Mouse (Mus musculus) kidney, postnatal 10 days (tissue): Measurements from ENCODE around the gene Scimp.
"Not testable (repeated sequence)": the region's sequence is repeated elsewhere in the genome, so short reads cannot be mapped to it uniquely, and the experiment has no call there.

ENCODE experiments used
- DNase-seq: peaks from one replicate; pipeline ENCODE4 v3.0.0; 2021; ENCODE audit warnings: mixed read lengths

The Scimp gene

DNA sequence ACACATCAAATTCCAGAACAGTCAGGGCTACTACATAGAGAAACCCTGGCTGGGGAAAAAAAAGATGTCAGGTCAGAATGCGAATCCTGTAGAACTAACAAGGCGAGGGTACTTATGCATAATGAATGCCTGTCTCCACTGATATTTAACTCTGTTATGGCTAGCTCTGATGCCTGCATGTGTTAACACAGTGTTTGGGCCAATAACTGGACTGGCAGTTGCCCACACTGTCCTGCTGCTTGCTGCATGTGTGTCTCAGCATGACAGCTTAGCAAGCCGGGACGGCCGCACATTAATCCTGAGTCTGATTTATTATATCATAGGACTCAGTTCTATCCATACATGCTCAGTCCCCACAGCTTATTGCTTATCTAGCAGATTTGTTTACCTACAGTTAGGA, 1.3 kb downstream of the Scimp start:
- DNase-seq, result no peak

DNA sequence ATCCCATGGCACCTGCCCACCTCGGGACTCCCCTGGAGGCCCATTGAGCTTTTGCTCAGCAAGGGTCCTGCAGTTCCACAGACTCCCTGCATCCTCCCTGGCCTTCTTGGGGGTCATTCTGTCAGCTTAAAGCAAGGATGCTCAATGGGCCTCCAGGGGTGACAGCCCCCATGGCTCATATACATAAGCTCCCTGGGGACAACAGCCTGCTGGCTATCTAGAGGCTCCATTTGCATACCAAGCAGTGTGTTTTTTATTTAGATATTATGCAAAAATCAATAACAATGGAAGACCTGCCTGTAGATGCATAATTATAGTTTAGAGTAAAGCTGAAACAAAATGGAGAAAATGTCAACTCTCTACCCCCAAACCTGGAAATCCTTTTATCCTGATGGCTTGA, 3.4 kb downstream of the Scimp start:
- no peak for DNase-seq

DNA sequence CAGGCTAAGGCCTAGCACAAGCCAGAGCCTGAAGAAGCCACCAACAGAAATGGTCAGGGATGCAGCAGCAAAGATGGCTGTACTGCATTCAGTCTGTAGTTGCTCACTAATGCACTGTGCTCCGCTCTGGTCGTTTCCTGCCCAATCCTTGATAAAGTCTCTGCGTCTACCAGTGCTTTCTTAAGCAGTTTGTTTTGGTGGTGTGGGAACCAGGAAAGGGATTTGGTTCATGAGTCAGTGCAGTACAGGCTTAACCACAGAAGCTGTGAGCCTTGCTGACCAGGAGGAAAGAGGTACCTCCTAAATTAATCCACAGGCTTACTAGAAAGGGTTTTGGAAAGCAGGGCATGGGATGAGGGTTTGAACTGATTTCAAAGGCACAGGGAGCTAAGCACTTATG, 4.3 kb downstream of the Scimp start:
- DNase-seq, result no peak

DNA sequence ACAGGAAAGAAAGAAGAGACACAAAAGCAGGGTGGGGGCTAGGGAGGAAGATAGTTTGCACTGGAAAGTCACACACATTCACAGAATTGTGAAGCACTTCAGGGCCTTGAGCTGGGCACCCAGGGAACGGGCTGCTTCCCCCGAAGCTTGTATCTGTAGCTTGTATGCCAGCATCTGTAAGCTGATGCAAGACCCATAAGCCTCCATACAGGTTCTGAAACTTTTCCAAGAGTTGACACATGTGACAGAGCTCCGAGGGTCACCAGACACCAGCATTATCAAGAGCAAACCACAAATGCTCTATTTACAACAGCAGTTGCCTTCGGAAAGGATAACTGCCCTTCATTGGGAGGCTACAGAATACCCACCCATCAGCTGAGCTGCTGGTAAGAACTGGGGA, 4.8 kb downstream of the Scimp start:
- DNase-seq, result no peak

DNA sequence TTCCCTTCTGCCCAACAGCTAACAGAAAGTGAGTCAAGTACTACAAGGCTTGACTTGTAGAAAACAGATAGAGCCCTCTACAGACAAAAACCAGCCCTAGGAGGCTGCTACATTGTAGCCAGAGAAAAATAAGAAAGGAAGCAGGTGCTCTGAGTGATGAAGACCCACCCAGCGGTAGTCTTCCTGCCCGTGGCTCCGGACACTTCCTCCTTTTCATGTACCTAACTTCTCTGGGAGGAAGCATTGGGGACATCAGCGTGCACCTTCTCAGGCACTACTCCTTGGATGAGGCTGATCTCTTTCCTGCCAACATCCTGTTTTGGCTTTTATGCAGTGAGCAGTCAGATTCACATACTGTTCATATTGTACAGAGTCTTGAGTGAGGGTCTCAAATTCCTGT, 5.7 kb downstream of the Scimp start:
- DNase-seq, result no peak

DNA sequence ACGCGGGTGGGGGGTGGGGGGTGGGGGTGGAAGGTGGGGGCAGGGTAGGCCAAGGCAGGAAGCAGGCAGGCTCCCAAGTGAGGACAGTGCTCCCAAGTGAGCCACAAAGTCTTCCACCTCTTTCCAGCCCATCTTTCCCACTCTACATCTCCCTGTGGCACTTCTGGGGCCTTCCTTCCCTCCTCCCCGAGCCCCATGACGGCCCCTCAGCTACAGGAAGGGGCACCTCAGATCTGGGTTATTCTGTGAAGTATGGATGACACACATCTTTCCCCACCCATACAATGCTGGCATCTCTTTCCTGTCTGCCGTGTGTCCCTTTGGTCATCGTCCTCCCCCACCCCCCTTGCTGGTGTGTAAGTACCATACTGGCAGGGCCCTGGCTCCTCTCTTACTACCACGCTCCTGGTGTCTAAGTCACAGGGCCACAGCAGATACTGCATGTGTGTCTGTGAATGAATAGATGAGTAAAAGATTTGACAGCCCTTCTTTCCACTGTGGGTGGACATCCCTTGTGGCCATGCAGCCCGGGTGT, 6.7 kb downstream of the Scimp start:
- no peak for DNase-seq

DNA sequence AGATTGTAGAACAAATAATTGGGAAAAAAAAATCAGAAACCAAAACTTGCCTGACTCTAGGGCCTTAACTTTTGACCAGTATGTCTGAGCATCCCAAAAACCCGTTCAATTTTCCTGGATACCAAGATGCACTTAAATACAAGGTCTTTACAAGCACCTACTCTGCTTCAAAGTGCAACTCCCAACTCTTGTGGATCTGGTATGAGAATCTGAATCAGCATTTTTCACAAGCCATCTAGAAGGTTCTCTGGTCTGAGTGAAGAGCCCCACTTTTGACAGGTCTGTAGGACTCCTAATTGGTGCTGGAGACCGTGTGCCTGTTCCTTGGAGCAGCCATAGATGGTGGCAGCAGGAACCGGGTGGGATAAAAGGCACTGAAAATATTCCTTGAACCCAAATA, 8.0 kb downstream of the Scimp start:
- no peak for DNase-seq

DNA sequence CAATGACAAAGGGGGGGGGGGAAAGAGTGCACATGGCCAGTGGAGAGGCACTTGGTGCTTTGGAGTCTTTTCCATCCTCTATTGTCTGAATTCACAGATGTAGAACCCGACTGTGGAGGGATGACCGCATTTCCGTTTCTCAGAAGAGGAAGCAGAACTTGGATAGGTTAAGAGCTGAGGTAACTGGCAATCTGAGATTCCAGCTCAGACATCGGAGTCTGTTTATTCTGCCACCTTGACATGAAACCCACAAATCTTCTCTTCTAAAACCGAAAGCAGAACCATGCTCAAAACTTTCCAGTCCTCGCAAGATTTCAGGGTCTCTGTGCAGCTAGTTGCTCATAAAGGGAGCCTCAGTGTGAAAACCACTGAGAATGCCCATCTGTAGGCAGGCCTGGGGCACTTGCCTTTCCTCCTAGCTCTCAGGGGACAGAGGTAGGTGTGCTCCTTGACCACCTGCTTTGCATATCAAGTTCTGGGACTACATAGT, 8.6 kb downstream of the Scimp start:
- no peak for DNase-seq

DNA sequence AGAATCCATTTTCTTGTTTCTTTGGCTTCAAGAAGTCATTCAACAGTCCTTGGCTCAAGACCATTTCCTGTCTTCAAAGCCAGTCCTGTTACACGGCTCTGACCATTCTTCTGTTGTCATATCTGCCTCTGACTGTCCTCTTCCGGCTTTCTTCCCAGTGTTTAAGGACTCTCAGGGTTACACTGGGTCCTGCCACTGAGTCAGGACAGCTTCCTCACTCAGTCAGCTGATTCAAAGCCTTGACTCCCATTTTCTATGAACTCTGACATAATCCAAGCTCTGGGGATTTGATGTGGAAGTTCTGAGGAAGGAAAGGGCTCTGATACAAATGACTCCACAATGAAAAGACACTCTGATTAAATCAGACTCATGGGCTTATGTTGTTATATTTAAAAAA, 9.5 kb downstream of the Scimp start:
- no peak for DNase-seq

DNA sequence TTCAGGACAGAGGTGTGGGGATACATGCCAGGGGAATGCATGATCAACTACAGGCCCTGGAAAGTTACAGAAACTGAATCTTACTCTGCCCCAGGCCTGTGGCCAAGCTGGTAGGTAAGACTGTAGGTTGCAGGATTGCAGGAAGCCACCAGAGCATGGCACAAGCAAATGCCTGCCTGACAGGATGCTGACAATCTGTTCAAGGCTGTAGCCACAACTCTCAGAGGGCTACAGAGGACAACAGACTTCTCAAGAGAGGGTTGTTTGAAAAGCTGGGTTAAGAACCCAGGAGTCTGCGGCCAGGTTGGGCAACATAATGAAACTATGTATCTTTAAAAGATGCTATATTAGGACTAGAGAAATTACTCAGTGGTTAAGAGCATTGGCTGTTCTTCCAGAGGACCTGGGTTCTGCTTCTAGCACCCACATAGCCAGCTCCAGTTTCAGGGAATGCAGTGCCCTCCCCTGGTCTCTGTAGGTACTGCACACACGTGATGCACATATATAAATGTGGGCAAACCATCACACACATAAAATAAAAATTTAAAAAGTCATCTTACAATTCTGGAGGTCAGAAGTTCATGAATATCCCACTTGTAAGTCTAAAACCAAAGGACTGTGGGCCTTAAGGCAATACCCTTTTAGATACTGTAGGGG, 10.1 kb downstream of the Scimp start:
- DNase-seq, result no peak

DNA sequence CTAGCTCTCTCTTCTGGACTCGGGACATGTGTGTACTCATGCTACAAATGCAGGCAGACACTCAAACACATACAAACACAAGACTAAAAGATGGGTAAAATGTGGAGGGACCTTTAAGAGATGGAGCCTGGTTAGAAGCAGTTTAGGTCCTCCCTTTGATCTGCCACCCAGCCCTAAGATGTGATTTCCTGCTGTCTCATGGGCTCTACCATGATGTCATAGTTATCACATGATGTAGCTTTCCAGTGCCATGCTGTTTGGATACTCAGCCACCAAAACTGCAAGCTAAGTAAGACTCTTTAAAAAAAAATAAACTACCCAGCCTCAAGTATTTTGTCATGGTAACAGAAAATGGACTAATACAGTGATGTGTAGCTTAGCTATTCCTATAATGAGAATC, 20.0 kb downstream of the Scimp start:
- DNase-seq, result no peak

DNA sequence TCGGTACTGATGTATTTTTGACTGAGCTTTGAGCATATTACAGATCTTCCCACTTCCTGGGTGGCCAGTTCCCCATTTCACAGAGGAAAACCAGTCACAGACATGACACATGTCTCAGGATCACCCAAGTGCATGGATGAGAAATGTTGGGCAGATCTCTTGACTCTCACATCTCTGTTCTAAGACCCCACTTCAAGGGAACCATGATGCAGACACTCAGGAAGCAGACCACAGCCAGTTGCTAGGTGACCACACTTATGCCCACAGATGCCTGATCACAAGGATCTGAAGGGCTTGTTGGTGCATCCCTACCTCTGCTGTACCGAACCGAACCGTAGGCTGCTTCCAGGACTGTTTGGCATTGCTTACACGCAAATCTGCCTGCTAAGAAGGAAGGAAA, 20.7 kb downstream of the Scimp start:
- DNase-seq, result no peak

DNA sequence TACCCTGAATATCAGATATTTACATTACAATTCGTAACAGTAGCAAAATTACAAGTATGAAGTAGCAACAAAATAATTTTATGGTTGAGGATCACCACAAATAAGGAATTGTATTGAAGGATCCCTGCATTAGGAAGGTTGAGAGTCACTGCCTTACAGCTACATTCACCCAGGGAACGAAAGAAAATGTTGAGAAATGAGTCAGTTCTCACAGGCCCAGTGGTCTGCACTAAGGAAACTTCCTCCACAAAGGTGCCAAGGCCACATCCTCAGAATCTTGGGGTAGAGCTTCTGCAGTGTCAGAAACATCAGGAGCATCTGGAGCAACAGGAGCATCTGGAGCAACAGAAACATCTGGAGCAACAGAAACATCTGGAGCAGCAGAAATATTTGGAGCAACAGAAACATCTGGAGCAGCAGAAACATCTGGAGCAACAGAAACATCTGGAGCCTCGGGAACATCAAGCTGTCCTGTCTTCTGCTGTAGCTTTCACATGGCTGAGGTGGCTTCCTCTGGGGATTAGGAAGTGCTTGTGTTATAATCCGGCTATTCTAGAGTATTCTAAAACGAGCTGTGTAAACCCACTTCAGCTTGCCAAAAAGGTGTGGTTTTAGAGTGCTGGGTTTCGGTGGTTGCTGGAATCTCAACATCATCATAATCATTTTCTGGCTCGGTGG, 21.4 kb downstream of the Scimp start:
- DNase-seq, result no peak

DNA sequence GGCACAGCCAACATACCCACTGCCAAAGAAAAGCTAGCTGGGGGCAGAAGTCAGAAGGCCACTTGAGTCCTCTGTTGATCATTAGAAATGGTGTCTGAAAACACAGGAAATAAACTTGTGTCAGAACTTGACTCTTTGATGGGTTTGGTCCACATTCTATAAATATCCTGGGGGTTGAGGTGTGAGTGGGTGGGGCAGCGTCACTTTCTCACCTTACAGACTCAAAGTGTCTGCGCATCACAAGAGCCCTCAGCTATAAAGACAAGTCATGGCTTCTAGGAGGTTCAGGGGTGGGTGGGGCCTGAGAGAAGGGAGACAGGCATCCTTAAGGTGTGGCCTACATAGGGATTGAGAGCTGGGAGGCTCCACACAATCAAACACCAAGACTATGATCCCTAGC, 22.0 kb downstream of the Scimp start:
- no peak for DNase-seq

DNA sequence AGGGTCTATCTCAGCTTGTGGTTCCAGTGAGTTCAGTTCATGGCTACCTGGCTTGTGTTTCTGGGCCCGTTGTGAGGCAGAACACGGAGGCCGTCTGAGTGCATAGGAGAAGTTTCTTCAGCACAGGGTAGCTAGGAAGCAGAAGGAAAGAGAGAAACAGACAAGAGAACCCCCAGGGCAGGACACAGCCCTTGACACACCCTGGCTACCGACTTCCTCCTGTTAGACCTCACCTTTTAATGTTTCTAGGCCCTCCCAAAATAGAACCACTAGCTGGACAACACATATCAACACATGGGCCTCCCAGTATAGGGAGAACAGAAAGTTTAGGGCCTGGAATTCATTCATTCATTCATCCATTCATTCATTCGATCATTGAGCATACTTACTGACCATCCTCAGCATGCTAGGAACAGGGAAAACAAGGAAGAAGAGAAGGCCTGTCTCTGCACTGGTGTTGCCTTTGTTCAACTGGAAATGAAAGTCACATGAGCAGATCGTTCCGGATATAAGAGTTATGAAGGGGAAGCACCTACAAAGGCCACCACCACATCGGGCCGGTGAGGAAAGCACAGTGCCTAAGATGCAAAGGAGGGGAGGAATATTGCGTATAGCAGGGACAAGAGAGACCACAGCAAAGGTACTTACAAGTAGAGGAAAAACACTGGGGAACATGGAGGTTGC, 23.3 kb downstream of the Scimp start:
- no peak for DNase-seq

DNA sequence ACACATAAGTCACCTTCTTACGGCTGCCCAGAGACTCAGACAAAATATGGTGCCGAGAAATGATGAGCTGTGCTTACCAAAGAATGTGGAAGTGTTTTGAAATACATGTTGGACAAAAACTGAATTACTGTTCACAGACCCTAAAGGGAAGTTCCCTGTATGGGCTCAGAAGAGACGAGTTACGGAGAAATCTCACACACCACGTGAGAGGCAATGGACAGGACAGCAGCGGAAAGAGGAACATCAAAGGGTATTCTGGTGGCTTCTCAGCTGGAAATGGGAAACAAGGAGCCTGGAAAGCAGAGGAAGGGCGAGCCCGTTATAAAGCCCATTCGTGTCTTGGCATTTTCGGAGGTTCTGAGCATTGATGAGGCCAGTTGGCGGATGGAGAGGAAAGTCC, 25.3 kb downstream of the Scimp start:
- DNase-seq, result no peak

DNA sequence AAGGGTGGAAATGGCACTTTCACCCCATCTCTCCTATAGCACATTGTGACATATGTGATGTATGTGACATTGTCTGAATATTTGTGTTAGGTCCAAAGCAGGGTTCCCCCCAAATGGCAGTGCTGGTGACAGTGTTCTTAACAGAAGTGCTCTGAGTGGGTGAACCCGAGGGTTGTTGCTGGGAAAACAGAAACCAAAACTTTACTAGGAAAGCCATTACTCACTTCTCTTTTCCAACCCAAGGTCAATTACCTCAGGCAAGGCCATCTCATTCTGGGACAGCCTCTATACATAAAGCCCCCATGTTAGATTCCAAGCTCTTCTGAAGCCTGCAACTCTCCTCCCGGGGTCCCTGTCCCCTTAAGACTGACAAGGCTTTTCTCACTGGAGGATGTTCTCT, 26.5 kb downstream of the Scimp start:
- no peak for DNase-seq

DNA sequence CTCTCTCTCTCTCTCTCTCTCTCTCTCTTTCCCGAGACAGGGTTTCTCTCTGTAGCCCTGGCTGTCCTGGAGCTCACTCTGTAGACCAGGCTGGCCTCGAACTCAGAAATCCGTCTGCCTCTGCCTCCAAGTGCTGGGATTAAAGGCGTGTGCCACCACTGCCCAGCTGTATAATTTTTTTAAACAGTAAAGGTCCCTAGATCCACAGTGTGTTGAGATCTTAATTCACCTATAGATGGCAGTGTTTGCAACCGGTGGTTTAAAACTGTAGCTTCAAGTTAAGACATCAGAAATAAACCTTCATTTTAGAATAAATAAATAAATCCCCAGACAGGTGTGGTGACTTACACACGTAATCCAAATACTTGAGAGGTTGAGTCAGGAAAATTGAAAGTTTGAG, 34.3 kb downstream of the Scimp start:
- not testable (repeated sequence) for DNase-seq

DNA sequence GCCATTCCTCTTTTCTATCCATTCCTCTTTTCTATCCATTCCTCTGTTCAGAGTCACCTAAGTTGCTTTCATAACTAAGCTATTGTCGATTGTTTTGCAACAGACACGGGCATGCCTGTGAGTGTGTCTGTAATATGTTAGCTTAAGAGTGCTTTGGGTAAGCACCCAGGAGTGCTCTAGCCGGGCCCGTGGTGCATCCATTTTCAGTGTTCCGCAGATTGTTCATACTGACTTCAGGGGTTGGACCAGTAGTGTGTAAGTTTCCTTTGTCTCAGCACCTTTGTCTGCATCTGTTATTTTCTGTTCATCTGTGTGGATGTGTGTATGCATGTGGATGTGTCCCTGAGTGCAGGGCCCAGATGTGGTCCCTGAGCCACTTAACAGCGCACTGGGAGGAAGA, 34.8 kb downstream of the Scimp start:
- no peak for DNase-seq

DNA sequence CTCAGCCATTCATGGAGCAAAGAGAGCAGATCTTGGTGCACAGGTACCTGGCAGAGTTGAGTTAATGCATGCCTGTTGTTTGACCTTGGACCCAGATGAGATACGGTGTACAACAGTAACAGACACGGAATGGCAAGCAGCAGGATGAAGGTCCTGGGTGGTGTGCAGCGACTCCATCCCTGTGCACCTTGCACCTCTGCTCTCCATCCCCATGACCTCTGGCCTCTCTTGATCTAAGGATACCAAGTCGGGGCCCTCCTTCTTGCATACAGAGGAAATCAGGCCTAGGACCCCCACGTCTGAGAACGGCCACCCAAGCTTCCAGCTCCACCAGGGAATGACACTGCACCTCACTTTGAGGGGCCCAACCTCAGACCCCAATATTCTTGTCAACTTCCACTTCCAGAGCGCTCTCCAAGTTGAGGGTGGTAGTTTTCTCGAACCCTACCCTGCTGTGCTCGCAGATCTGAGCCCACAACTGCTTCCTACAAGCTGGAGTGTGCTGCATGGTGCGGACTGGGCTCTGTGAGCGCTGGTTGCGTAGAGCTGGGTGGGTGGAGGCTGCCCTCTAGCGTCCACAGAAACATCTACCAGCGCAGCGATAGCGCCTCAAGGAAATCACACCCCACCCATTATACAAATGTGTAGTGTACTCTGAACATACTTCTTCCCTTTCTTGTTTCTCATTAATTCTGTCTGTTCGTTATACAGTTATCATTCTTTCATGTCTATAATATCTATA, 35.4 kb downstream of the Scimp start:
- DNase-seq, result peak; percentile 85

DNA sequence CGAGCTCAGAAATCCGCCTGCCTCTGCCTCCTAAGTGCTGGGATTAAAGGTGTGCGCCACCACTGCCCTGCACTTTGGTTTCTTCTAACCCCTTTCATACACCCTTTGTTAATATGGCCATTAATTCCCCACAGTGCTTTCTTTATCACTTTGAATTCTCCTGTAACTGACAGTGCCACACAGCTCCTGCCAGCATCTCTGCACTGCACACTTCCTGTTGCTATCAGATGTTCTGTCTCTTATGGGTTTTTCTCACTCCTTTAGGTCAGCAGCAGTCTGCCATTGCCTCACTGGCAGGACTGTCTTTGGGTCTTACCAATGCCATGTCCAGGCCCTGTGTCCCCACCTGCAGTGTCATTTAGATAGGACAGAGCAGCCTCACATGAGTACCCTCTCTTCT, 41.6 kb downstream of the Scimp start:
- DNase-seq, result no peak

DNA sequence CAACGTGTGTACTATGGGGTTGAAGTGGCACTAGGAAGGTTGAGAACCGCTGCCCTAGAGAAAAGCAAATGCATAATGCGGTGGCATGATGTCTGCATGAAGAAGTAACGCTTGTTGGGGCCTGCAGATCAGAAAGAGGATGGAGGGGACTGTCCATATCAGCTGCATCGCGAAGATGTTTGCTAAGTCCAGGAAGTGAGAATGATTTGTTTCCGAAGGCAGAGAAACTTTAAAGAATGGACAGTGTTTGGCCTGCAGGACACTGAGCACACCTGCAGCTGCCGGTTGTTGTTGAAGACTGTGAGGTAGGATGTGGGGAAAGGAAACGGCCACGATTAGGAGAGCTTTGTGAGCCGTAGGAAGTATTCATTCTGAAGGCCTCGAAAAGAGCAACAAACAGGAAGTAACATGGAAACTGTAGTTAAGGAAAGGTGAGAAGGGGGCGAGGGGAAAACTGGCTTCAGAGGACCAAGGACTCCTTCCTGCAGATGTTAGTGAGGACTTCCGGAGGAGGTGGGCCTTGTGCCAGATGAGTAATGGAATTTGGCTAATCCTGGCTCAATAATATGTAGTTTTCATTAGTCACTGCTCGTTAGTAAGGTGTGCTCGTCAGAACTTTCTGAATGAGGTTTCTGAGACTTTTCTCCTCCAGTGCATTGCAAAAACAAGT, 46.5 kb downstream of the Scimp start:
- DNase-seq, result peak; percentile 70
